Comparison of ENCODE assay signal across 17 mouse cellular contexts in genomic region chr2:155671236-155671635, GRCm38 (mm10). TPM values are rescaled to one million over a fixed set of nuclear protein-coding genes. Genes with fewer than 3 reads are reported as not detected.
DNase-seq lines count a peak whose midpoint lies in the region; ATAC-seq lines count a peak whose summit lies in the region.
"Had no signal": no experiment of that assay in that cellular context is flagged by ENCODE, and none has a peak within 500 bp of the region (broad histone marks: within the 10 kb centered on the region; RNA-seq: fewer than 3 reads in every experiment).

No protein-coding gene starts in this region.

- WGBS in forebrain, embryonic 14.5 days = 86% methylated on average over 4 of the region's 4 CpGs
- WGBS in forebrain, embryonic 11.5 days = 90% methylated on average over 4 of the region's 4 CpGs

- no peaks in the 10 kb centered on the region for H3K4me1 ChIP-seq in forebrain, embryonic 14.5 days (ENCODE audit: control insufficient read depth, insufficient read depth, low read length)
- no peaks in the 10 kb centered on the region for H3K4me1 ChIP-seq in forebrain, embryonic 11.5 days (replicated peaks; ENCODE audit: control insufficient read depth, insufficient read depth, low read length)
- H3K4me1 ChIP-seq: embryonic facial prominence, embryonic 12.5 days; intestine, embryonic 15.5 days; limb, embryonic 12.5 days; lung, embryonic 15.5 days had no signal

- H3K4me3 ChIP-seq in forebrain, embryonic 14.5 days (ENCODE audit: low read depth, low read length) = no peak overlapping the region
- H3K4me3 ChIP-seq in forebrain, embryonic 11.5 days (ENCODE audit: low read depth, low read length) = no peak overlapping the region
- H3K4me3 ChIP-seq: embryonic facial prominence, embryonic 12.5 days; forebrain, embryonic 10.5 days; intestine, embryonic 15.5 days; limb, embryonic 12.5 days; lung, embryonic 15.5 days; midbrain, embryonic 12.5 days; neural tube, embryonic 13.5 days had no signal

- no peak overlapping the region for H3K4me2 ChIP-seq in forebrain, embryonic 14.5 days (ENCODE audit: low read length)
- no peak overlapping the region for H3K4me2 ChIP-seq in forebrain, embryonic 11.5 days (ENCODE audit: low read depth, low read length, severe bottlenecking)
- H3K4me2 ChIP-seq: embryonic facial prominence, embryonic 12.5 days; intestine, embryonic 15.5 days; limb, embryonic 12.5 days; lung, embryonic 15.5 days; midbrain, embryonic 12.5 days; neural tube, embryonic 13.5 days had no signal

- H3K27me3 ChIP-seq in forebrain, embryonic 14.5 days (replicated peaks; ENCODE audit: control insufficient read depth, insufficient read depth, low read length) = no peaks in the 10 kb centered on the region
- no peaks in the 10 kb centered on the region for H3K27me3 ChIP-seq in forebrain, embryonic 11.5 days (ENCODE audit: control insufficient read depth, insufficient read depth, low read length)
- H3K27me3 ChIP-seq: embryonic facial prominence, embryonic 12.5 days; intestine, embryonic 15.5 days; limb, embryonic 12.5 days; lung, embryonic 15.5 days; midbrain, embryonic 12.5 days; neural tube, embryonic 13.5 days had no signal

- H3K36me3 ChIP-seq in forebrain, embryonic 14.5 days (ENCODE audit: control insufficient read depth, insufficient read depth, low read length) = peaks cover 46% of the 10 kb centered on the region
- H3K36me3 ChIP-seq in forebrain, embryonic 11.5 days (ENCODE audit: control insufficient read depth, insufficient read depth, low read length) = peaks cover 7% of the 10 kb centered on the region; the same call in 1 of the 2 replicates

- no peak overlapping the region for H3K9ac ChIP-seq in forebrain, embryonic 14.5 days (ENCODE audit: low read length)
- H3K9ac ChIP-seq in forebrain, embryonic 11.5 days (ENCODE audit: low read length) = no peak overlapping the region
- H3K9ac ChIP-seq: embryonic facial prominence, embryonic 12.5 days; intestine, embryonic 15.5 days; limb, embryonic 12.5 days; lung, embryonic 15.5 days; midbrain, embryonic 12.5 days; neural tube, embryonic 13.5 days had no signal

- no peaks in the 10 kb centered on the region for H3K9me3 ChIP-seq in forebrain, embryonic 14.5 days (replicated peaks; ENCODE audit: control insufficient read depth, low read length)
- no peaks in the 10 kb centered on the region for H3K9me3 ChIP-seq in forebrain, embryonic 11.5 days (ENCODE audit: control insufficient read depth, low read length)
- H3K9me3 ChIP-seq: embryonic facial prominence, embryonic 12.5 days; forebrain, embryonic 10.5 days; intestine, embryonic 15.5 days; limb, embryonic 12.5 days; lung, embryonic 15.5 days; midbrain, embryonic 12.5 days; neural tube, embryonic 13.5 days had no signal

- no peak for ATAC-seq in forebrain, embryonic 14.5 days
- no peak for ATAC-seq in forebrain, embryonic 11.5 days (replicated peaks; ENCODE audit: low FRiP score)
- ATAC-seq: intestine, embryonic 15.5 days had no signal

- DNase-seq in forebrain, embryonic 14.5 days (ENCODE audit: low spot score) = peak; percentile 14
- no peak for DNase-seq in forebrain, embryonic 11.5 days (ENCODE audit: low spot score)
- DNase-seq in kidney, postnatal 10 days = peak; percentile 62
- no peak for DNase-seq in kidney, adult 11 months
- DNase-seq in ovary, adult 18-20 months (ENCODE audit: low spot score) = peak; percentile 34
- DNase-seq in ovary, postnatal 10 days (ENCODE audit: low spot score) = no peak
- peak; percentile 32 for DNase-seq in lung, postnatal 36 days
- DNase-seq in urinary bladder, postnatal 14 days (ENCODE audit: low spot score) = no peak
- DNase-seq: cerebellum, postnatal 36 days; thymus, postnatal 14 days had no signal

- no peak overlapping the region for H3K27ac ChIP-seq in forebrain, embryonic 14.5 days (ENCODE audit: low read depth, low read length)
- H3K27ac ChIP-seq in forebrain, embryonic 11.5 days (ENCODE audit: low read depth, low read length) = no peak overlapping the region
- H3K27ac ChIP-seq: embryonic facial prominence, embryonic 12.5 days; forebrain, embryonic 10.5 days; intestine, embryonic 15.5 days; limb, embryonic 12.5 days; lung, embryonic 15.5 days; midbrain, embryonic 12.5 days; neural tube, embryonic 13.5 days had no signal

RNA-seq across cellular contexts. Expression of gene Trpc4ap, which starts 20.9 kb away (rescaled TPM):
- 153 and 181 TPM in 2 replicates for polyA plus RNA-seq in forebrain, embryonic 14.5 days (2014; fragmentation: Nextera tagmentation; extraction: Ambion mirVana)
- polyA plus RNA-seq in forebrain, embryonic 11.5 days (2014; fragmentation: Nextera tagmentation; extraction: Ambion mirVana) = 141 and 154 TPM in 2 replicates

RNA-seq across cellular contexts. Expression of gene Edem2, which starts 58.0 kb away (rescaled TPM):
- polyA plus RNA-seq in forebrain, embryonic 14.5 days (2014; fragmentation: Nextera tagmentation; extraction: Ambion mirVana) = 39.9 TPM in 2 replicates
- 31.8 and 33.2 TPM in 2 replicates for polyA plus RNA-seq in forebrain, embryonic 11.5 days (2014; fragmentation: Nextera tagmentation; extraction: Ambion mirVana)

Comparison
In these comparisons a context has a peak if more than half of its experiments do, and no peak if none do; other contexts are left out.
1. DNase-seq: peak in forebrain, embryonic 14.5 days (single experiment), kidney, postnatal 10 days (single experiment), ovary, adult 18-20 months (single experiment) and lung, postnatal 36 days (single experiment); none in forebrain, embryonic 11.5 days (single experiment), kidney, adult 11 months (single experiment), ovary, postnatal 10 days (single experiment) and urinary bladder, postnatal 14 days (single experiment).